Mouse (Mus musculus) myocyte (in vitro differentiated cells): ENCODE data around the gene Prkn.

Experiments
- CEBPB ChIP-seq: IDR thresholded peaks from 2 replicates; pipeline ENCODE4 v1.6.1; 2011; ENCODE audit warnings: mild to moderate bottlenecking, moderate library complexity; ENCODE audit not compliant: poor library complexity, insufficient read depth, severe bottlenecking
- E2F4 ChIP-seq: IDR thresholded peaks from one replicate; pipeline ENCODE4 v1.6.1; 2011; ENCODE audit warnings: mild to moderate bottlenecking, control low read depth, moderate library complexity; ENCODE audit not compliant: insufficient read depth
- MAX ChIP-seq: IDR thresholded peaks from one replicate; pipeline ENCODE4 v1.6.1; 2011; ENCODE audit warnings: low read depth, mild to moderate bottlenecking, control low read depth
- MYOD1 ChIP-seq, 3 experiments: IDR thresholded peaks; one replicate each; pipeline ENCODE4 v1.6.1; 2011; ENCODE audit warnings: control low read depth in 2 of 3, low read depth in 2 of 3, mild to moderate bottlenecking in 2 of 3, moderate library complexity in 1 of 3; ENCODE audit not compliant: insufficient read length in 2 of 3, control insufficient read depth in 1 of 3
- MYOG ChIP-seq, 3 experiments: IDR thresholded peaks; one replicate each; pipeline ENCODE4 v1.6.1; 2011; ENCODE audit warnings: control low read depth in 2 of 3, low read depth in 2 of 3, mild to moderate bottlenecking in 2 of 3; ENCODE audit not compliant: insufficient read length in 2 of 3, control insufficient read depth in 1 of 3, insufficient read depth in 1 of 3
- POLR2A ChIP-seq: IDR thresholded peaks from one replicate; pipeline ENCODE4 v1.6.1; 2011; ENCODE audit warnings: low read depth, mild to moderate bottlenecking, control low read depth, moderate library complexity; ENCODE audit not compliant: insufficient read length
- POLR2AphosphoS2 ChIP-seq: IDR thresholded peaks from one replicate; pipeline ENCODE4 v1.6.1; 2011; ENCODE audit warnings: low read depth, control low read depth; ENCODE audit not compliant: insufficient read length
- REST ChIP-seq: IDR thresholded peaks from one replicate; pipeline ENCODE4 v1.6.1; 2011; ENCODE audit warnings: mild to moderate bottlenecking, control low read depth, moderate library complexity; ENCODE audit not compliant: insufficient read depth, insufficient read length
- SRF ChIP-seq: IDR thresholded peaks from one replicate; pipeline ENCODE4 v1.6.1; 2011; ENCODE audit warnings: low read depth; ENCODE audit not compliant: control insufficient read depth, insufficient read length
- TCF12 ChIP-seq: IDR thresholded peaks from one replicate; pipeline ENCODE4 v1.6.1; 2011; ENCODE audit warnings: mild to moderate bottlenecking, control low read depth; ENCODE audit not compliant: poor library complexity, insufficient read depth, severe bottlenecking
- TCF3 ChIP-seq: IDR thresholded peaks from one replicate; pipeline ENCODE4 v1.6.1; 2011; ENCODE audit warnings: low read depth, control low read depth; ENCODE audit not compliant: insufficient read length
- USF1 ChIP-seq: IDR thresholded peaks from one replicate; pipeline ENCODE4 v1.6.1; 2011; ENCODE audit warnings: low read depth, mild to moderate bottlenecking, control low read depth, moderate library complexity

GRCm38 (mm10) chr17:11067076-11067703 is 227.0 kb downstream of the Prkn start:
- TF ChIP-seq POLR2A (no peak), USF1 (no peak), E2F4 (no peak), POLR2AphosphoS2 (no peak), MAX (no peak), REST (no peak), SRF (no peak), TCF12 (no peak), MYOD1 (IDR thresholded peaks at IDR 0.05; ENCODE audit: control insufficient read depth in 1 of 3, insufficient read length in 2 of 3, low read depth in 2 of 3) (no peak), CEBPB (no peak), MYOG (IDR thresholded peaks at IDR 0.05; ENCODE audit: control insufficient read depth in 1 of 3, insufficient read depth in 1 of 3, insufficient read length in 2 of 3, low read depth in 2 of 3) (no peak), TCF3 (no peak)
